Mouse (Mus musculus) brain, embryonic 14.5 days (tissue): ENCODE measurements around the gene Gm38392.

ENCODE experiments used
- CTCF ChIP-seq: fragments of 200-500 bp; IDR thresholded peaks from 2 replicates; pipeline ENCODE4 v1.5.1; 2012; ENCODE audit warnings: inconsistent platforms, mild to moderate bottlenecking, moderate library complexity, borderline replicate concordance; ENCODE audit not compliant: insufficient read depth, insufficient read length; ENCODE audit errors: extremely low read depth
- POLR2A ChIP-seq: fragments of 200-500 bp; IDR thresholded peaks from 2 replicates; pipeline ENCODE4 v1.6.1; 2012; ENCODE audit warnings: mild to moderate bottlenecking, inconsistent platforms, borderline replicate concordance; ENCODE audit not compliant: poor library complexity, insufficient read depth, insufficient read length, severe bottlenecking; ENCODE audit errors: extremely low read depth

DNA sequence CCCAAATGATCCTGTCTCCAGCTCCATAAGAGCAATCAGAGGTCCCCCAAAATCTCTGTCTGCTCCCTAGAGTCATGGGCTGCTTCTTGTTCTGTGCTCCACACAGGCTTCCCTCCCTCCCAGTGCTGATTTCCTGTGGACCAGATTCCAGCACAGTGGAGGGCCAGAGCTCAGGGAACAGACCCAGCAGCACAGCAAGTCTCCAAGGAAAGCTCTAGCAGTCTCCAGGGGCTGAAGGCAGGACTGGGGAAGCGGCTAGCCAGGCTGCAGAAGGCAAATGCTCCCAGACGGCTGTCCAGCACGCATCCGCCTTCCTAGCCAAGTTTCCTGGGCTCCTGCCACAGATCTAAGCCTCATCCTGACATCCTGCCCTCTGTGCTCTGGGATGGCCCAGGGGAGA, 58.1 kb downstream of the Gm38392 start:
- TF ChIP-seq CTCF: no peak
- TF ChIP-seq POLR2A: no peak
